Mouse (Mus musculus) limb, embryonic 15.5 days (tissue): ENCODE measurements around the gene Ccnd1. TPM values are rescaled to one million over a fixed set of nuclear protein-coding genes. Genes with fewer than 3 reads are reported as not detected.
"Not testable (repeated sequence)": the region's sequence is repeated elsewhere in the genome, so short reads cannot be mapped to it uniquely, and the experiment has no call there.

Experiments
- ATAC-seq: fragments of 200-750 bp; cut with Nextera tagmentation; 2 replicates; pipeline ENCODE4 v1.8.0; 2017; ENCODE audit warnings: low read depth, moderate TSS enrichment; ENCODE audit not compliant: insufficient number of reproducible peaks, low FRiP score, low TSS enrichment
- H3K27ac ChIP-seq: fragments of 300-500 bp; sonication (generic); 2 replicates; pipeline ENCODE4 v1.5.1; 2015; ENCODE audit warnings: moderate library complexity, mild to moderate bottlenecking, inconsistent platforms
- H3K27me3 ChIP-seq: fragments of 300-500 bp; sonication (generic); 2 replicates; pipeline ENCODE4 v1.6.1; 2015; ENCODE audit warnings: inconsistent platforms
- H3K36me3 ChIP-seq: fragments of 300-500 bp; sonication (generic); 2 replicates; pipeline ENCODE4 v1.6.1; 2015; ENCODE audit warnings: inconsistent platforms
- H3K4me1 ChIP-seq: fragments of 300-500 bp; sonication (generic); 2 replicates; pipeline ENCODE4 v1.6.1; 2015; ENCODE audit warnings: inconsistent platforms
- H3K4me2 ChIP-seq: fragments of 300-500 bp; sonication (generic); 2 replicates; pipeline ENCODE4 v1.6.1; 2015; ENCODE audit warnings: mild to moderate bottlenecking, inconsistent platforms
- H3K4me3 ChIP-seq: fragments of 300-500 bp; sonication (generic); 2 replicates; pipeline ENCODE4 v1.5.1; 2015; ENCODE audit warnings: mild to moderate bottlenecking, inconsistent platforms
- H3K9ac ChIP-seq: fragments of 300-500 bp; sonication (generic); 2 replicates; pipeline ENCODE4 v1.6.1; 2015; ENCODE audit warnings: inconsistent platforms
- H3K9me3 ChIP-seq: fragments of 300-500 bp; sonication (generic); 2 replicates; pipeline ENCODE4 v1.6.1; 2016; ENCODE audit warnings: inconsistent platforms
- WGBS: fragments of 180-500 bp; shearing (Covaris S2); methylation state at CpG from one replicate; pipeline ENCODE4 v1.1.7; 2015; 5-methylcytosine and 5-hydroxymethylcytosine counted together
- polyA plus RNA-seq: library from polyadenylated mRNA; unstranded; fragments of >200 nt; fragmentation: Nextera tagmentation; extraction: Ambion mirVana; gene quantifications from 2 replicates; pipeline ENCODE4 v1.2.1, GENCODE M21; 2015

Ccnd1 gene
- polyA plus RNA-seq, 1 experiment from 2014 or later = 129 TPM

- no peak overlapping the region for H3K4me3 ChIP-seq
- ATAC-seq = no peak
- no peaks in the 10 kb centered on the region for H3K9me3 ChIP-seq
- no peak overlapping the region for H3K27ac ChIP-seq
- H3K36me3 ChIP-seq = no peaks in the 10 kb centered on the region
- no peak overlapping the region for H3K9ac ChIP-seq
- H3K4me2 ChIP-seq = no peak overlapping the region
- H3K4me1 ChIP-seq = peaks cover 26% of the 10 kb centered on the region
- WGBS = 56% methylated on average over 6 of the region's 6 CpGs
- peaks cover 63% of the 10 kb centered on the region for H3K27me3 ChIP-seq
Measured at GRCm38 (mm10) chr7:144898506-144898905, 41.2 kb downstream of the Ccnd1 start.

- peak within 1 kb of the TSS; percentile 45 for H3K4me3 ChIP-seq
- WGBS = under 1% methylated on average over 65 of the region's 65 CpGs
- 0 out of 2 replicates have a peak within 1 kb of the TSS, but pooled peaks have one; percentile 18 for H3K9ac ChIP-seq
- peak; percentile 40; the same call in 1 of the 2 replicates for ATAC-seq
- peaks cover 26% of the 10 kb centered on the region for H3K4me1 ChIP-seq
- peaks cover 63% of the 10 kb centered on the region for H3K27me3 ChIP-seq
- H3K27ac ChIP-seq = no peak within 1 kb of the TSS
- H3K9me3 ChIP-seq = no peaks in the 10 kb centered on the region
- peak within 1 kb of the TSS; percentile 86 for H3K4me2 ChIP-seq
- H3K36me3 ChIP-seq = no peaks in the 10 kb centered on the region
Measured at GRCm38 (mm10) chr7:144896294-144897218, 43.2 kb downstream of the Ccnd1 start, which contains the start of gene Fgf15. Gene Fgf15 (plus strand): TSS chr7:144896531.

- peak overlapping the region; percentile 45 for H3K4me3 ChIP-seq
- peaks cover 26% of the 10 kb centered on the region for H3K4me1 ChIP-seq
- WGBS = under 1% methylated on average over 37 of the region's 37 CpGs
- no peaks in the 10 kb centered on the region for H3K36me3 ChIP-seq
- peaks cover 61% of the 10 kb centered on the region for H3K27me3 ChIP-seq
- no peaks in the 10 kb centered on the region for H3K9me3 ChIP-seq
- H3K27ac ChIP-seq = no peak overlapping the region
- H3K4me2 ChIP-seq = peak overlapping the region; percentile 86
- ATAC-seq = peak; percentile 40; the same call in 1 of the 2 replicates
- H3K9ac ChIP-seq = 0 out of 2 replicates have a peak overlapping the region, but pooled peaks have one; percentile 18
Measured at GRCm38 (mm10) chr7:144895305-144896111, 44.2 kb downstream of the Ccnd1 start.

GRCm38 (mm10) chr7:144894706-144895105, 45.0 kb downstream of the Ccnd1 start:
- no peak overlapping the region for H3K9ac ChIP-seq
- WGBS = 5% methylated on average over 4 of the region's 4 CpGs
- peaks cover 26% of the 10 kb centered on the region for H3K4me1 ChIP-seq
- no peaks in the 10 kb centered on the region for H3K9me3 ChIP-seq
- H3K27me3 ChIP-seq = peaks cover 53% of the 10 kb centered on the region
- H3K27ac ChIP-seq = no peak overlapping the region
- H3K4me2 ChIP-seq = 0 out of 2 replicates have a peak overlapping the region, but pooled peaks have one; percentile 86
- no peaks in the 10 kb centered on the region for H3K36me3 ChIP-seq
- ATAC-seq = no peak
- 0 out of 2 replicates have a peak overlapping the region, but pooled peaks have one; percentile 1 for H3K4me3 ChIP-seq

GRCm38 (mm10) chr7:144894191-144894590, 45.5 kb downstream of the Ccnd1 start:
- H3K4me3 ChIP-seq = no peak overlapping the region
- no peak overlapping the region for H3K4me2 ChIP-seq
- H3K9ac ChIP-seq = no peak overlapping the region
- H3K27ac ChIP-seq = no peak overlapping the region
- no peaks in the 10 kb centered on the region for H3K9me3 ChIP-seq
- H3K36me3 ChIP-seq = no peaks in the 10 kb centered on the region
- 3% methylated on average over 5 of the region's 5 CpGs for WGBS
- H3K4me1 ChIP-seq = peaks cover 26% of the 10 kb centered on the region
- no peak for ATAC-seq
- H3K27me3 ChIP-seq = peaks cover 51% of the 10 kb centered on the region

- H3K27me3 ChIP-seq = peaks cover 40% of the 10 kb centered on the region
- H3K9me3 ChIP-seq = no peaks in the 10 kb centered on the region
- H3K27ac ChIP-seq = no peak overlapping the region
- H3K4me1 ChIP-seq = peaks cover 31% of the 10 kb centered on the region
- H3K4me3 ChIP-seq = no peak overlapping the region
- WGBS = 53% methylated on average over 6 of the region's 6 CpGs
- no peak for ATAC-seq
- no peaks in the 10 kb centered on the region for H3K36me3 ChIP-seq
- H3K9ac ChIP-seq = no peak overlapping the region
- H3K4me2 ChIP-seq = no peak overlapping the region
Measured at GRCm38 (mm10) chr7:144892322-144892721, 47.4 kb downstream of the Ccnd1 start.

GRCm38 (mm10) chr7:144891863-144892262, 47.9 kb downstream of the Ccnd1 start:
- peaks cover 27% of the 10 kb centered on the region for H3K4me1 ChIP-seq
- no peaks in the 10 kb centered on the region for H3K9me3 ChIP-seq
- H3K27me3 ChIP-seq = peaks cover 38% of the 10 kb centered on the region
- WGBS = 75% methylated on average over 2 of the region's 2 CpGs
- no peak overlapping the region for H3K4me3 ChIP-seq
- H3K27ac ChIP-seq = no peak overlapping the region
- no peak for ATAC-seq
- H3K4me2 ChIP-seq = no peak overlapping the region
- no peak overlapping the region for H3K9ac ChIP-seq
- no peaks in the 10 kb centered on the region for H3K36me3 ChIP-seq

- not testable (repeated sequence) for H3K36me3 ChIP-seq, H3K4me2 ChIP-seq, H3K9me3 ChIP-seq, ATAC-seq, H3K9ac ChIP-seq, H3K27ac ChIP-seq, H3K4me3 ChIP-seq
- WGBS = 83% methylated on average over 1 of the region's 1 CpGs
- Histone ChIP-seq H3K27me3 (peaks cover 26% of the 10 kb centered on the region), H3K4me1 (peaks cover 15% of the 10 kb centered on the region)
Measured at GRCm38 (mm10) chr7:144890661-144891060, 49.1 kb downstream of the Ccnd1 start.

- Histone ChIP-seq H3K4me2 (no peak overlapping the region), H3K36me3 (no peaks in the 10 kb centered on the region), H3K4me1 (peaks cover 4% of the 10 kb centered on the region; the same call in 1 of the 2 replicates), H3K27ac (no peak overlapping the region), H3K9me3 (no peaks in the 10 kb centered on the region), H3K27me3 (peaks cover 13% of the 10 kb centered on the region), H3K9ac (no peak overlapping the region), H3K4me3 (no peak overlapping the region)
- 8% methylated on average over 18 of the region's 18 CpGs for WGBS
- no peak for ATAC-seq
Measured at GRCm38 (mm10) chr7:144888564-144889299, 51.0 kb downstream of the Ccnd1 start.

GRCm38 (mm10) chr7:144887672-144888071, 52.1 kb downstream of the Ccnd1 start:
- Histone ChIP-seq H3K4me1 (peaks cover 4% of the 10 kb centered on the region; the same call in 1 of the 2 replicates), H3K9ac (no peak overlapping the region), H3K36me3 (no peaks in the 10 kb centered on the region), H3K27me3 (peaks cover 13% of the 10 kb centered on the region), H3K4me3 (no peak overlapping the region), H3K9me3 (no peaks in the 10 kb centered on the region), H3K27ac (no peak overlapping the region), H3K4me2 (no peak overlapping the region)
- ATAC-seq = no peak
- 73% methylated on average over 2 of the region's 2 CpGs for WGBS

GRCm38 (mm10) chr7:144883106-144883505, 56.6 kb downstream of the Ccnd1 start:
- Histone ChIP-seq H3K36me3 (no peaks in the 10 kb centered on the region), H3K4me1 (no peaks in the 10 kb centered on the region), H3K27me3 (peaks cover 3% of the 10 kb centered on the region; the same call in 1 of the 2 replicates), H3K4me2 (no peak overlapping the region), H3K9me3 (no peaks in the 10 kb centered on the region), H3K27ac (no peak overlapping the region), H3K9ac (no peak overlapping the region), H3K4me3 (no peak overlapping the region)
- ATAC-seq = no peak
- 9% methylated on average over 2 of the region's 2 CpGs for WGBS
